Mouse (Mus musculus) embryonic facial prominence, embryonic 14.5 days (tissue): Measurements from ENCODE around the gene Ccdc162. TPM values are rescaled to one million over a fixed set of nuclear protein-coding genes. Genes with fewer than 3 reads are reported as not detected.

ENCODE experiments used
- ATAC-seq: fragments of 200-750 bp; cut with Nextera tagmentation; 2 replicates; pipeline ENCODE4 v1.8.0; 2017; ENCODE audit warnings: low read depth, moderate number of reproducible peaks, moderate TSS enrichment
- DNase-seq: peaks from one replicate; pipeline ENCODE4 v3.0.0-alpha.2; 2015; ENCODE audit warnings: low spot score
- H3K27ac ChIP-seq: fragments of 300-500 bp; sonication (generic); replicated peaks from 2 replicates; pipeline ENCODE4 v1.5.1; 2014; ENCODE audit warnings: low read depth, mild to moderate bottlenecking, low read length, moderate library complexity
- H3K27me3 ChIP-seq: fragments of 300-500 bp; sonication (generic); replicated peaks from 2 replicates; pipeline ENCODE4 v1.6.1; 2014; ENCODE audit warnings: low read length; ENCODE audit not compliant: control insufficient read depth, insufficient read depth
- H3K36me3 ChIP-seq: fragments of 300-500 bp; sonication (generic); 2 replicates; pipeline ENCODE4 v1.6.1; 2014; ENCODE audit warnings: low read length, mixed read lengths; ENCODE audit not compliant: control insufficient read depth, insufficient read depth
- H3K4me1 ChIP-seq: fragments of 300-500 bp; sonication (generic); 2 replicates; pipeline ENCODE4 v1.6.1; 2014; ENCODE audit warnings: antibody characterized with exemption, low read length; ENCODE audit not compliant: control insufficient read depth, insufficient read depth
- H3K4me2 ChIP-seq: fragments of 300-500 bp; sonication (generic); 2 replicates; pipeline ENCODE4 v1.6.1; 2014; ENCODE audit warnings: low read depth, mild to moderate bottlenecking, low read length, moderate library complexity, mixed read lengths
- H3K4me3 ChIP-seq: fragments of 300-500 bp; sonication (generic); 2 replicates; pipeline ENCODE4 v1.5.1; 2014; ENCODE audit warnings: low read depth, mild to moderate bottlenecking, low read length
- H3K9ac ChIP-seq: fragments of 300-500 bp; sonication (generic); 2 replicates; pipeline ENCODE4 v1.6.1; 2014; ENCODE audit warnings: low read depth, mild to moderate bottlenecking, low read length, moderate library complexity, mixed read lengths
- H3K9me3 ChIP-seq: fragments of 300-500 bp; sonication (generic); 2 replicates; pipeline ENCODE4 v1.6.1; 2016; ENCODE audit warnings: low read length; ENCODE audit not compliant: control insufficient read depth
- WGBS: fragments of 180-500 bp; shearing (Covaris S2); extraction: QIAGEN DNeasy Blood & Tissue Kit; methylation state at CpG from one replicate; pipeline ENCODE4 v1.1.7; 2014; 5-methylcytosine and 5-hydroxymethylcytosine counted together
- polyA plus RNA-seq: library from polyadenylated mRNA; unstranded; fragments of >200 nt; fragmentation: Nextera tagmentation; extraction: Ambion mirVana; gene quantifications from 2 replicates; pipeline ENCODE4 v1.2.1, GENCODE M21; 2014

The Ccdc162 gene
- polyA plus RNA-seq = 1.6 and 2.4 TPM in 2 replicates

DNA sequence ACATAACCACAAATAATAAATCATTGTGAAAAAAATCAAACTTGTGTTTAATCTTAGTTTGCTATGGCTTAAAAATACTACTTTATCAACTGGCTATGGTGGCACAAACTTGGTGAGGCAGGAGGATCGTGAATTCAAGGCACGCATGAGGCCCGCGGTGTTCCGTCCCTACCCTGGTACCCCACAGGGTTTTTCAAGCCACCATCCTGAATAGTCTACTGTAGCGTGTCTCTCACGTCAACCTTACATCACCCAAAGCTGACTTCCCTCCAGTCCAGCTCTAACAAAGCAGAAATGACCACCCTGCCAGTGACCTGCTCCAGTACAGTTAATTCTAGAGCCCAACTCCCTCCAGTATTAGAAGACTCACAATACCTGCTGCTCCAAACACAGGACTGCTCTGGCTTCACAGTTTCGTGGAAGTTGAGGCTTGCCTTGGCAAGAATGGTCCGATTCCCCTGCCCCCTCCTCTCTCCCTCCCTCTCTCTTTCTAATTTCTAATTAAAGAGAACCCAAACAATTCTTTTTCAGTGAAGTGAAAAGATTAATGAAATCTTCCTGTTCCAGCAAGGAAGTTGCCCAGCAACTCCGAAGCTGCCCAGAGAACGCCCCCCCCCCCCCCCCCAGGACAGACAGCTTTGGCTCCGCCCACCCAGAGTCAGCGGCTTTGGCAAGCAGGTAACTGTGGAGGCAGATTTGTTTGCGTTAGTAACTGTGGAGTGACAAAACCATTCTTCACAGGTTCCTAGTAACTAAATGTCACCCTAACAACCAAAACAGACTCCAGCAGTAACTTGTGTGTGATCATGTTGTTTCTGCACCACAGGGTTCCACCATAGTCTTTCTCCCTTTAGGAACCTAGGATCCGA, at the start of gene Ccdc162:
Gene Ccdc162, minus strand, starts transcription at position 606 of the 869 bp plus-strand sequence.
- 59% methylated on average over 15 of the region's 15 CpGs for WGBS
- peak within 1 kb of the TSS; percentile 16 for H3K4me2 ChIP-seq

DNA sequence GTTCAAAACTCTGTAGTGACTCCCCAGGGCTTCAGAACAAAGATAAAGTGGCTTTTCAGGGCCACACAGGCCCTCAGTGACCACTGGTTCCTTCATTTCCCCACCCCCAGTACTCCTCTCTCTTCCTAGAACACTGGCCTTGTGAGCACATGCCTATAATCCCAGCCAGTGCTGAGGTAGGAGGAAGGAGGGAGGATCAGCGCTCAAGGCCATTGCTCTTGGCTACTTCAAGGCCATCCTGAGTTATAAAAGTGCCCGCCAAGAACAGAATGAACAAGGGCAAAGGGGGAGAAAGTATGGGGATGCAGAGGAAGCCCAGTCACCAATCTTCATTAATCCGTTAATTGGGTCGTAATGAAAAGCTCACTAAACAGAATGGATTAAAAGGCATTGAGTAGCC, 49.2 kb upstream of the Ccdc162 start:
- H3K4me3 ChIP-seq = no peak overlapping the region
- H3K9me3 ChIP-seq = no peaks in the 10 kb centered on the region
- DNase-seq (no peak), ATAC-seq (no peak)
- no peak overlapping the region for H3K4me2 ChIP-seq
- H3K27ac ChIP-seq = no peak overlapping the region
- H3K27me3 ChIP-seq = no peaks in the 10 kb centered on the region
- WGBS = 95% methylated on average over 4 of the region's 4 CpGs
- no peaks in the 10 kb centered on the region for H3K4me1 ChIP-seq
- H3K9ac ChIP-seq = no peak overlapping the region
- H3K36me3 ChIP-seq = no peaks in the 10 kb centered on the region

More for the DNA sequence above, at the start of gene Ccdc162:
- no peak within 1 kb of the TSS for H3K9ac ChIP-seq
- peak within 1 kb of the TSS; percentile 50 for H3K27ac ChIP-seq
- ATAC-seq (peak; percentile 60; the same call in 1 of the 2 replicates), DNase-seq (peak; percentile 56)
- peaks cover 3% of the 10 kb centered on the region; the same call in 1 of the 2 replicates for H3K4me1 ChIP-seq
- H3K9me3 ChIP-seq = no peaks in the 10 kb centered on the region
- peaks cover 8% of the 10 kb centered on the region; the same call in 1 of the 2 replicates for H3K36me3 ChIP-seq
- H3K27me3 ChIP-seq = no peaks in the 10 kb centered on the region
- no peak within 1 kb of the TSS for H3K4me3 ChIP-seq

- ATAC-seq = no peak
- no peaks in the 10 kb centered on the region for H3K27me3 ChIP-seq
- WGBS = 60% methylated on average over 3 of the region's 3 CpGs
Observed at GRCm38 (mm10) chr10:41763741-41764385, 47.4 kb upstream of the Ccdc162 start.

DNA sequence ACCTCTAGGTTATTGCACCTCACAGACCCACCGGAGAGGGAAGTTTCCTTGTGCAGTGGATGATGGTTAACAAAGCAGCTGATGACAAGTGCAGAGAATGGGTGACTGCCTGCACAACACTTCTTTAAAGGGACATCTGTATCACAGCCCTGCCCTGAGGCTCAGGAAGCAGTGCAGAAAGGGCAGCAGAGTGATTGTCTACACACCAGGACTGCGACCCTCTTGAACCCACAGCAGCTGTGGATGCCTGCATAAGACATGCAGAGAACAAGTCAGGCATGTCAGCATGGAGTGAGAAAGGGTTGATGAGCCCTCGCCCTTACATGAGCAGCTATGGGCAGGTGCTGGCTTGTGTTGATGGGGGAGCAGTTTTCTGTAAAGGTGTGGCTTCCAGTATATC, 44.4 kb upstream of the Ccdc162 start:
- ATAC-seq = no peak
- Histone ChIP-seq H3K27me3 (no peaks in the 10 kb centered on the region), H3K9ac (no peak overlapping the region), H3K9me3 (no peaks in the 10 kb centered on the region), H3K4me1 (peaks cover 11% of the 10 kb centered on the region; the same call in 1 of the 2 replicates), H3K36me3 (no peaks in the 10 kb centered on the region), H3K4me3 (no peak overlapping the region), H3K27ac (no peak overlapping the region), H3K4me2 (no peak overlapping the region)
- 47% methylated on average over 3 of the region's 3 CpGs for WGBS
- DNase-seq = peak; percentile 12

More at GRCm38 (mm10) chr10:41763741-41764385, 47.4 kb upstream of the Ccdc162 start:
- Histone ChIP-seq H3K4me1 (peaks cover 4% of the 10 kb centered on the region; the same call in 1 of the 2 replicates), H3K9me3 (no peaks in the 10 kb centered on the region), H3K9ac (no peak overlapping the region), H3K4me3 (no peak overlapping the region), H3K4me2 (no peak overlapping the region), H3K36me3 (no peaks in the 10 kb centered on the region), H3K27ac (no peak overlapping the region)
- no peak for DNase-seq

- H3K27me3 ChIP-seq = no peaks in the 10 kb centered on the region
- H3K4me3 ChIP-seq = no peak overlapping the region
- H3K36me3 ChIP-seq = no peaks in the 10 kb centered on the region
- no peak overlapping the region for H3K4me2 ChIP-seq
- H3K9me3 ChIP-seq = no peaks in the 10 kb centered on the region
- no peak for ATAC-seq
- H3K4me1 ChIP-seq = peaks cover 11% of the 10 kb centered on the region; the same call in 1 of the 2 replicates
- no peak overlapping the region for H3K9ac ChIP-seq
- DNase-seq = no peak
- H3K27ac ChIP-seq = no peak overlapping the region
Observed at GRCm38 (mm10) chr10:41758041-41758440, 41.6 kb upstream of the Ccdc162 start.

DNA sequence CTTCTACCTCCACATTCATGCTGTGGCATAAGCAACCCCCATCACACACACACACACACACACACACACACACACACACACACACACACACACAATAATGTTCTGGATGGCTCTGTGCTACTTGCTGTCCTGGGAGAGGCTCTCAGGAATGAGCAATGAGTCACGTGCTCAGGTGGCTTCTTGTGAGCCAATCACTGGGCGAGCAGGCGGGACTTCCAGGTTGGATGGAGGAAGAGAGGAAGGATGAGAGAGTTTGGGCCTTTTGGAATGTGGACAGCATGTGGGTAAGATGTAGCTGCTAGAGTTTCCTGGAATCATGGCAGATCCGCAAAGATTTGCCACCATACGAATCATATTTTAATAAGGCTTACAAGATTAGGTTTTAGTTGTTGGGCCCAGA, 40.8 kb upstream of the Ccdc162 start:
- Histone ChIP-seq H3K4me2 (no peak overlapping the region), H3K9ac (no peak overlapping the region), H3K4me1 (peaks cover 11% of the 10 kb centered on the region; the same call in 1 of the 2 replicates), H3K36me3 (no peaks in the 10 kb centered on the region), H3K27me3 (no peaks in the 10 kb centered on the region), H3K27ac (no peak overlapping the region), H3K9me3 (no peaks in the 10 kb centered on the region), H3K4me3 (no peak overlapping the region)
- no peak for DNase-seq
- no peak for ATAC-seq
- WGBS = 91% methylated on average over 5 of the region's 5 CpGs

DNA sequence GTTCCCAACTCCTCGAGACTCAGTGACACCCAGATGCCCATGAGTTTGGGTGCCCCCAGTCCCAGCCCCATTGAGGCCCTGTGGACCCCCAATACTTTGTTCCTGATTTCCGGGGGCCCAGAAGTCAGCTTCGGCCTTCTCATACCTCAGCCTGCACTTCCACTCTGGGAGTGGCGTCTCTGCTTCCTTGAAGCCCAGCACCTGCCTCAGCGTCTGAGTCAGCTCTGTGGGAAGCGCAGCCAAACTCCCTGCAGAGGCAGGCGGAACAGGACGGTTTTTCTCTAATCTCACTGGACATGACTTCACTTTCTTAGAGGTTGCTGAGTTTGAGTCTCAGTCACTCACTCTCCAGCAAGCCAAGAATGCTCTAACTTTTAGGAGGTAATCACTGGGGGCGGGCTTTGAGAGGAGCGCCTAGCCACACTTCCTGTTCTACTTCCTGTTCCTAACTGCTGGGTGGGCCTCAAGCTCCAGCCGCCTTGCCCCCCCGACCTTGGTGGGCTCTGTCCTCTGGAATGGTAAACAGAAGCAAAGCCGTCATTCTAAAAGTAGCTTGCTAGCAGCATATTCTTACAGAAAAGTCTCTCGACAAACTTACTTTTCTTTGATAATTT, 35.5 kb upstream of the Ccdc162 start:
- no peak overlapping the region for H3K4me3 ChIP-seq
- no peak overlapping the region for H3K27ac ChIP-seq
- no peaks in the 10 kb centered on the region for H3K27me3 ChIP-seq
- H3K9me3 ChIP-seq = no peaks in the 10 kb centered on the region
- H3K9ac ChIP-seq = no peak overlapping the region
- DNase-seq (no peak), ATAC-seq (no peak)
- no peaks in the 10 kb centered on the region for H3K36me3 ChIP-seq
- no peaks in the 10 kb centered on the region for H3K4me1 ChIP-seq
- 84% methylated on average over 14 of the region's 14 CpGs for WGBS
- no peak overlapping the region for H3K4me2 ChIP-seq

GRCm38 (mm10) chr10:41749306-41749705, 32.9 kb upstream of the Ccdc162 start:
- 80% methylated on average over 3 of the region's 3 CpGs for WGBS

More at GRCm38 (mm10) chr10:41749306-41749705, 32.9 kb upstream of the Ccdc162 start:
- Histone ChIP-seq H3K27ac (no peak overlapping the region), H3K9ac (no peak overlapping the region), H3K36me3 (no peaks in the 10 kb centered on the region), H3K4me2 (no peak overlapping the region), H3K9me3 (no peaks in the 10 kb centered on the region), H3K4me1 (0 out of 2 replicates have a peak, but pooled peaks cover 3% of the 10 kb centered on the region), H3K27me3 (no peaks in the 10 kb centered on the region), H3K4me3 (no peak overlapping the region)
- ATAC-seq = no peak
- DNase-seq = no peak
